Mouse (Mus musculus) ES-E14 (cell line): ENCODE measurements around the gene Gemin7.
"Not testable (repeated sequence)": the region's sequence is repeated elsewhere in the genome, so short reads cannot be mapped to it uniquely, and the experiment has no call there.

Source experiments
- CHD2 ChIP-seq: IDR thresholded peaks from 2 replicates; pipeline ENCODE4 v1.6.1; 2014; ENCODE audit warnings: mild to moderate bottlenecking, low read depth, low read length, inconsistent platforms
- MAFK ChIP-seq: IDR thresholded peaks from 2 replicates; pipeline ENCODE4 v1.6.1; 2014; ENCODE audit warnings: mild to moderate bottlenecking, low read depth, low read length, inconsistent platforms; ENCODE audit not compliant: insufficient read depth

- not testable (repeated sequence) for TF ChIP-seq MAFK, CHD2
Observed at GRCm38 (mm10) chr7:19604606-19605214, 27.3 kb upstream of the Gemin7 start.
